Mouse (Mus musculus) hindbrain, embryonic 14.5 days (tissue): ENCODE results near the gene Gtf2a2. TPM values are rescaled to one million over a fixed set of nuclear protein-coding genes. Genes with fewer than 3 reads are reported as not detected.

ENCODE experiments used
- ATAC-seq: fragments of 200-750 bp; cut with Nextera tagmentation; 2 replicates; pipeline ENCODE4 v1.8.0; 2017; ENCODE audit warnings: moderate number of reproducible peaks, mild to moderate bottlenecking, moderate TSS enrichment, moderate library complexity; ENCODE audit not compliant: low FRiP score
- DNase-seq: peaks from one replicate; pipeline ENCODE4 v3.0.0-alpha.2; 2015; ENCODE audit warnings: low spot score
- H3K27ac ChIP-seq: fragments of 300-500 bp; sonication (generic); 2 replicates; pipeline ENCODE4 v1.5.1; 2014; ENCODE audit warnings: mild to moderate bottlenecking, moderate library complexity
- H3K27me3 ChIP-seq: fragments of 300-500 bp; sonication (generic); 2 replicates; pipeline ENCODE4 v1.6.1; 2014; ENCODE audit warnings: mild to moderate bottlenecking, low read length, mixed read lengths; ENCODE audit not compliant: control insufficient read depth, insufficient read depth
- H3K36me3 ChIP-seq: fragments of 300-500 bp; sonication (generic); replicated peaks from 2 replicates; pipeline ENCODE4 v1.6.1; 2014; ENCODE audit not compliant: control insufficient read depth, insufficient read depth
- H3K4me1 ChIP-seq: fragments of 300-500 bp; sonication (generic); replicated peaks from 2 replicates; pipeline ENCODE4 v1.6.1; 2014; ENCODE audit warnings: antibody characterized with exemption, low read length, mixed read lengths; ENCODE audit not compliant: control insufficient read depth, insufficient read depth
- H3K4me2 ChIP-seq: fragments of 300-500 bp; sonication (generic); replicated peaks from 2 replicates; pipeline ENCODE4 v1.6.1; 2014; ENCODE audit warnings: mild to moderate bottlenecking, moderate library complexity
- H3K4me3 ChIP-seq: fragments of 300-500 bp; sonication (generic); replicated peaks from 2 replicates; pipeline ENCODE4 v1.5.1; 2014; ENCODE audit warnings: mild to moderate bottlenecking, low read length
- H3K9ac ChIP-seq: fragments of 300-500 bp; sonication (generic); 2 replicates; pipeline ENCODE4 v1.6.1; 2014
- H3K9me3 ChIP-seq: fragments of 300-500 bp; sonication (generic); 2 replicates; pipeline ENCODE4 v1.6.1; 2016; ENCODE audit warnings: low read length; ENCODE audit not compliant: control insufficient read depth
- WGBS: fragments of 180-500 bp; shearing (Covaris S2); extraction: QIAGEN DNeasy Blood & Tissue Kit; methylation state at CpG from one replicate; pipeline ENCODE4 v1.1.7; 2014; 5-methylcytosine and 5-hydroxymethylcytosine counted together
- polyA plus RNA-seq: library from polyadenylated mRNA; unstranded; fragments of >200 nt; fragmentation: Nextera tagmentation; extraction: Ambion mirVana; gene quantifications from 2 replicates; pipeline ENCODE4 v1.2.1, GENCODE M21; 2014

The Gtf2a2 gene
- polyA plus RNA-seq, 1 experiment from 2014 or later: 227 TPM

- Histone ChIP-seq H3K36me3 (no peaks in the 10 kb centered on the region), H3K4me1 (no peaks in the 10 kb centered on the region), H3K27ac (no peak overlapping the region), H3K4me2 (no peak overlapping the region), H3K9me3 (no peaks in the 10 kb centered on the region), H3K27me3 (no peaks in the 10 kb centered on the region), H3K9ac (no peak overlapping the region), H3K4me3 (no peak overlapping the region)
- no peak for DNase-seq
- 68% methylated on average over 3 of the region's 3 CpGs for WGBS
- ATAC-seq: no peak
Measured at GRCm38 (mm10) chr9:70047839-70048238, 35.5 kb downstream of the Gtf2a2 start.

- ATAC-seq: no peak
- Histone ChIP-seq H3K9ac (no peak overlapping the region), H3K4me3 (no peak overlapping the region), H3K4me1 (no peaks in the 10 kb centered on the region), H3K36me3 (no peaks in the 10 kb centered on the region), H3K27ac (no peak overlapping the region), H3K27me3 (no peaks in the 10 kb centered on the region), H3K9me3 (no peaks in the 10 kb centered on the region), H3K4me2 (no peak overlapping the region)
- WGBS: 59% methylated on average over 5 of the region's 5 CpGs
- no peak for DNase-seq
Measured at GRCm38 (mm10) chr9:70048280-70048679, 35.9 kb downstream of the Gtf2a2 start.

GRCm38 (mm10) chr9:70048751-70049415 is 36.5 kb downstream of the Gtf2a2 start:
- H3K27me3 ChIP-seq: no peaks in the 10 kb centered on the region
- no peak overlapping the region for H3K27ac ChIP-seq
- ATAC-seq (no peak), DNase-seq (no peak)
- H3K36me3 ChIP-seq: no peaks in the 10 kb centered on the region
- 62% methylated on average over 6 of the region's 6 CpGs for WGBS
- no peak overlapping the region for H3K4me3 ChIP-seq
- no peak overlapping the region for H3K9ac ChIP-seq
- no peaks in the 10 kb centered on the region for H3K4me1 ChIP-seq
- H3K9me3 ChIP-seq: no peaks in the 10 kb centered on the region
- H3K4me2 ChIP-seq: no peak overlapping the region

- Histone ChIP-seq H3K4me3 (no peak overlapping the region), H3K27me3 (no peaks in the 10 kb centered on the region), H3K9ac (no peak overlapping the region), H3K27ac (no peak overlapping the region), H3K4me2 (no peak overlapping the region), H3K36me3 (no peaks in the 10 kb centered on the region), H3K4me1 (no peaks in the 10 kb centered on the region), H3K9me3 (no peaks in the 10 kb centered on the region)
- no peak for DNase-seq
- no peak for ATAC-seq
- WGBS: 28% methylated on average over 3 of the region's 3 CpGs
Measured at GRCm38 (mm10) chr9:70049416-70049783, 37.0 kb downstream of the Gtf2a2 start.

GRCm38 (mm10) chr9:70049839-70050238 is 37.5 kb downstream of the Gtf2a2 start:
- Histone ChIP-seq H3K4me3 (no peak overlapping the region), H3K27ac (no peak overlapping the region), H3K4me1 (no peaks in the 10 kb centered on the region), H3K9me3 (no peaks in the 10 kb centered on the region), H3K4me2 (no peak overlapping the region), H3K9ac (no peak overlapping the region), H3K36me3 (no peaks in the 10 kb centered on the region), H3K27me3 (no peaks in the 10 kb centered on the region)
- ATAC-seq (no peak), DNase-seq (no peak)
- 53% methylated on average over 8 of the region's 8 CpGs for WGBS

DNA sequence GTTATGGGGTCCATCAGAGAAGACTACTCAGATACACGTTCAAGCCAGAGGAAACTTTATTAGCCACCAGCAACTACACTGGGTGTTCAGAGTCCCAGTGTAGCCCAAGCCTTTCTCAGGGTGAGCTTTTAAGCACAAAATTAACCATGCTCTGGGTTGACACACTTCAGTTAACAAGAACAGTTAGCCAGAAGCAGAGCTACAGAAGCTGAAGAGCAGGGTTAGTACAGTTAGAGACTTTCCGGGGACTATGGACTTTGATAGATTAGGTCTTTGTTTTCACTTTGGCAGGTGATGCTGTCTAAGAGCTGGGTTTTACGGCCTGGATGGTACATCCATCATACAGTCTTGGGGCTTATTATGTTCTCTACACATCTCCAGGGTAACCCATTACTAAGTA is 40.4 kb downstream of the Gtf2a2 start:
- Histone ChIP-seq H3K9ac (no peak overlapping the region), H3K9me3 (no peaks in the 10 kb centered on the region), H3K4me2 (no peak overlapping the region), H3K27me3 (no peaks in the 10 kb centered on the region), H3K4me3 (no peak overlapping the region), H3K36me3 (no peaks in the 10 kb centered on the region), H3K4me1 (no peaks in the 10 kb centered on the region), H3K27ac (no peak overlapping the region)
- WGBS: 49% methylated on average over 3 of the region's 3 CpGs
- no peak for DNase-seq
- ATAC-seq: no peak

DNA sequence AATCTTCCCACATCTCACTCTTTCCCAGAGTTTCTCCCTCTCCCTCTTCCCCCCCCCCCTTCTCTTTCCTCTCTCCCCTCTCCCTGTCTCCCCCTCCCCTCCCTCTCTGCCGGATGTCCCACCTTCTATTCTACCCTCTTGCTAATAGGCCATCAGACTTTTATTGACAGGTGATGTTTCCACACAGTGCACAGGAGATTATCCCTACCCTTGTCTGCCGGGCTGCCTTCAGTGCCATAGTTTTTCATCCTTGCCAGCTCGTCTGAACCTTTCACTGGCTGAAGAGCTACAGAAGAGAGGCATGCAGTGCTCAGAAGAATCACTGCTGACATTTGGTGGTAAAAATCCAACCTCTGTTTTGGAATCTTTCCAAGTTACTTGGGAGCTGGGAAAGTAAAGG is 41.1 kb downstream of the Gtf2a2 start:
- no peak for DNase-seq
- no peaks in the 10 kb centered on the region for H3K36me3 ChIP-seq
- H3K4me3 ChIP-seq: no peak overlapping the region
- no peaks in the 10 kb centered on the region for H3K9me3 ChIP-seq
- H3K27me3 ChIP-seq: no peaks in the 10 kb centered on the region
- ATAC-seq: no peak
- no peak overlapping the region for H3K4me2 ChIP-seq
- 48% methylated on average over 3 of the region's 3 CpGs for WGBS
- no peak overlapping the region for H3K27ac ChIP-seq
- no peaks in the 10 kb centered on the region for H3K4me1 ChIP-seq
- H3K9ac ChIP-seq: no peak overlapping the region

- ATAC-seq (no peak), DNase-seq (no peak)
- H3K9ac ChIP-seq: no peak overlapping the region
- 93% methylated on average over 3 of the region's 3 CpGs for WGBS
- H3K27me3 ChIP-seq: no peaks in the 10 kb centered on the region
- no peaks in the 10 kb centered on the region for H3K4me1 ChIP-seq
- no peak overlapping the region for H3K4me2 ChIP-seq
- no peak overlapping the region for H3K27ac ChIP-seq
- no peaks in the 10 kb centered on the region for H3K9me3 ChIP-seq
- no peaks in the 10 kb centered on the region for H3K36me3 ChIP-seq
- H3K4me3 ChIP-seq: no peak overlapping the region
Measured at GRCm38 (mm10) chr9:70062012-70062411, 49.7 kb downstream of the Gtf2a2 start.

GRCm38 (mm10) chr9:70067497-70067896 is 55.1 kb downstream of the Gtf2a2 start:
- Histone ChIP-seq H3K27me3 (no peaks in the 10 kb centered on the region), H3K9ac (no peak overlapping the region), H3K36me3 (no peaks in the 10 kb centered on the region), H3K9me3 (no peaks in the 10 kb centered on the region), H3K27ac (no peak overlapping the region), H3K4me1 (no peaks in the 10 kb centered on the region), H3K4me2 (no peak overlapping the region), H3K4me3 (no peak overlapping the region)
- 94% methylated on average over 3 of the region's 3 CpGs for WGBS
- ATAC-seq: no peak
- DNase-seq: no peak

GRCm38 (mm10) chr9:70069961-70070435 is 57.6 kb downstream of the Gtf2a2 start:
- no peak for DNase-seq
- no peak for ATAC-seq
- no peaks in the 10 kb centered on the region for H3K4me1 ChIP-seq
- H3K9me3 ChIP-seq: no peaks in the 10 kb centered on the region
- no peaks in the 10 kb centered on the region for H3K27me3 ChIP-seq
- WGBS: 48% methylated on average over 8 of the region's 8 CpGs
- no peak overlapping the region for H3K4me2 ChIP-seq
- H3K9ac ChIP-seq: no peak overlapping the region
- no peak overlapping the region for H3K4me3 ChIP-seq
- no peak overlapping the region for H3K27ac ChIP-seq
- no peaks in the 10 kb centered on the region for H3K36me3 ChIP-seq
